Mouse (Mus musculus) kidney, adult 9 months (tissue): Measurements from ENCODE around the gene Mpv17l2.

ENCODE experiments used
- DNase-seq: peaks from one replicate; pipeline ENCODE4 v3.0.0; 2022

The Mpv17l2 gene

DNA sequence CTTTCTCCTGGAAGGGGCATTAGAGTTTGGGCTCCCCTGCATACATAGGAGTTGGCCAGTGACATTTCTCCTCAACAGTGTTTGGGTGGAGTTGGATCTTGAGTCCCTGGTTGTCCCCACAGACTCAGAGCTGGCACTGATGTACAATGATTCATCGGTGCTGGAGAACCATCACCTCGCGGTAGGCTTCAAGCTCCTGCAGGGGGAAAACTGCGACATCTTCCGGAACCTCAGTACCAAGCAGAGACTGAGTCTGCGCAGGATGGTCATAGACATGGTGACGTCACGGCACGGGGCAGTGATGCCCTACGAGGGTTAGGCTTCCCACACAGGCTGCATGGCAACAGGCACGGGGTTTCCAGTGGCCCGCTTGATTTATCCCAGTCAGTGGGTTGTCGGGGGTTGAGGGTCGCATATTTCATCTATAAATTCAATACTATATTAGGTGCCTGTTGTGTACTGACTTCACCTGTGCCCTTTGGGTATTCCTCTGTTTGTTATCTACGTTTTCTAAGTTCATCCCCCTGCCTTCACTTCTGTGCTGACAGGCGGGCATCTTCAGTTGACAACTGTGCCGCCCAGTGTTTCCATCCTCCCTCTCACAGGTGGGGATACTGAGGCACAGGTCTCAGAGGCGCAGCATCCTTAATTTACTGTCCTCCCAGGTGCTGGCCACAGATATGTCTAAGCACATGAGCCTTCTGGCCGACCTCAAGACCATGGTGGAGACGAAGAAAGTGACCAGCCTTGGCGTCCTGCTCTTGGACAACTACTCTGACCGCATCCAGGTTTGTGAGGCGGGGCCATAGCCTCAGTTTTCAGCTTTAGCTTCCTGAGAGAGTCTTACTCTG is 12.3 kb downstream of the Mpv17l2 start:
- DNase-seq, result no peak

DNA sequence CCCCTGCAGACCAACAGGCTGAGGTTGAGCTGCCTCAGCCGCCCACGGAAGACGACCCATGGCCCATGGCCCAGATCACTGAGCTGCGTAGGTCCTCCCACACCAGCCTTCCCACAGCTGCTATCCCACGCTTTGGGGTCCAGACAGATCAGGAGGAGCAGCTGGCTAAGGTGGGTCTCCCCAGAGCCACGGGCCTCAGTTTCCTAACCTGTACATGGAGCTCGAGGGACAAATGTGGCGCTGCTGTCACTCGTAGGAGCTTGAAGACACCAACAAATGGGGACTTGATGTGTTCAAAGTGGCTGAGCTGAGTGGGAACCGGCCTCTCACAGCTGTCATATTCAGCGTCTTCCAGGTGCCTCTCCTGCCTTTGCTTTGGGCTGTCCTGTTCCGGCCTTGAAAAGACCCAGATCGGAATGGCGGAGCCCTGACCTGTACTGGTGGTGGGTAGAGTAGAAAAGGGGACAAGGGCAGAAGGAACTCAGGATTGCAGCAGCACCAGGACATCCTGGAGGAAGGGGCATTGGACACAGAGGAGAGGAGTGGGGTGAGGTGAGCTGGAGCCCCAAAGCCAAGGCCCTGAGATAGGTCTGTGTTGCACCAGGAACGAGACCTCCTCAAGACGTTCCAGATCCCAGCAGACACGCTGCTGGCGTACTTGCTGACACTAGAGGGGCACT is 13.4 kb downstream of the Mpv17l2 start:
- no peak for DNase-seq

DNA sequence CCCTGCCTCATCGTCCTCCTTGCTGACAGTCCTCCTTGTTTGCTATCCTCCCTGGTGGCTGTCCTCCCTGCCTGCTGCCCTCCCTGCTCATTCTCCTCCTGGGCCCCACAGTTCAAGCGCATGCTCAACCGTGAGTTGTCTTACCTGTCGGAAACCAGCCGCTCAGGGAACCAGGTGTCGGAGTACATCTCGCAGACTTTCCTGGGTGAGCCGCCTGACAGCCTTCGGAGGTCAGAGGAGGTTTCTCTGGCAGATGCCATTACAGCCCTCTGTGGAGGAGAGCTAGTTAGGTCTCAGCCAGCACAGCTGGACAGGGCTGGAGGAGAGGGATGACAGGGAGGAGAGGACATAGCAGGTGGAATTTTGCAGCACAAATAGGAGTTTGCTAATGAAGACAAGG is 14.1 kb downstream of the Mpv17l2 start:
- no peak for DNase-seq

DNA sequence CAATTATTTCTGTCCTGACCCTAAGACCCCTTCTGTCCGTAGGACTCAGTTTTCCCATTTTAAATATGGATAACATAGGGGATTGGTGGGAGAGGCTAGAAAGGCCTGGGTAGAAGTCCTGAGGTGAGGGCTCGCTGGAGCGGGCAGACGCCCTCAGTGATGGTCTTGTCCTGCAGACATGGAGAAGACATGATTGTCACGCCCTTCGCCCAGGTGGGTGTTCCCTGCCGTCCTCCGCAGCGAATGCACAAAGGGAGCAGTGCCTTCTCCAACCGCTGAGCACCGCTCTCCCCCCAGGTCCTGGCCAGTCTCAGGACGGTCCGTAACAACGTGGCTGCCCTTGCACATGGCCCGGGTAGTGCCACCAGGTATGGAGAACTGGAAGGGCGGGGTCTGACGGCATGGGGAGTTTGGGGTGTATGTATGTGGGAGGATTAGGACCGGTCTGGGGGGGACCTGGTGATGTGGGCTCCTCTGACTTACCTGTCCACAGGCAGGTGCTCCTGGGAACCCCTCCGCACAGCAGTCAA is 15.0 kb downstream of the Mpv17l2 start:
- peak; percentile 12 for DNase-seq

DNA sequence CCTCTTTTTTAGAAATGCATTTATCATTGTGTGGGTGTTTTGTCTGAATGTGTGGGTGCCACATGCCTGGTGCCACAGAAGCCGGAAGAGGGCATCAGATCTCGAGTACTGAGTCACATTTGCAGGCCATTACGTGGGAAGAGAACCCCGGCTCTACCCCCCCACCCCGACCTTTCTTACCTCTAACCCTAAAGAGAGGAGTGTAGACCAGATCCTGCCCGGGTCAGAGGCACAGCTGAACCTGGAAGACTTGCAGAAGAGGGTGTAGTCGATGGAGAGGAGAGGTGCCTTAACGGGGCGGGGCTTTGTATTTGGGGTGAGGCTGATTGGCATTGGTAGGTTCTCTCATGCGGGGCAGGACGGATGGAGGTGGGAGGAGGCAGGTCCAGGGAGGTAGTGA is 15.9 kb downstream of the Mpv17l2 start:
- no peak for DNase-seq

DNA sequence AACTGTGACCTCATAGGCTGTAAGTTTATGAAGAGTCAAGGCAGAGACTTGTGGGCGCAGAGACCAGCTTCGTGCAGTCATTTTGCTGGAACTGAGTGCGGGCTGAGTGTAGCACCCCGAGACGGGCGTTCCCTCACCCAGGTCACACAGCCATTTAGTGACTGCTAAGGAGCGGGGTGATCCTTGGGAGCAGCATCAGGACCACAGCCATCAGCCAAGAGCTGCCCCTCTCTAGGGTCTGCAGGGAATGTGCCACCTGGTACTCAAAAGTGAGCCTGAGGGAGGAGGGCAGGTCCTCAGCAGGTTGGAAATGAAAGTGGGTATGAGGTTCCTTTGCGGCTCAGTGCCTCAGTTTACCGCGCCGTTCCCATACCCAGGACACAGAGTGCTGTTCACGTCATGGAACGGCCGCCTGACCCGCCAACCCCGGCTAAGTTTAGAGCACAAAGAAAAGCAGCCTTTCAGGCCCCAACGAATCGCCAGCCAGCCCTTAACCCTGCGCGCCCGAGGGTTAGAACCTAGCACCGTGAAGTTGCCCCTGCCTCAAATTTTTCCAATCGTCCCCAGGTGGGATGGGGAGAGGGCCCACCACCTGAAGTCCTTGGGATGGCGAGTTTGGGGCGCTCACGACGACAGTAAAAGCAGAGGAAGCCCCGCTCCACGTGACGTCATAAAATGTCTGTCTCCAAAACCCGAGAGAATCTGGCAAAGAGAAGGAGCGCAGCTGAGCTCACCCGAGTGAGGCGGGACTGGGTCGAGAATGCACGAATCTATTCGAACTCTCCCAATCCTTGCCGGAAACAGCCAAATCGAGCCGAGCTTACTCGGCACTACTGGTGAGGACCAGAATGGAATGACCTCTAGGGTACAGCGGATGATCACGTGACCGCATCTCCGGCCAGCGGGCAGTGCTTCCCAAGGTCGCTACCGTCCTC is 16.8 kb downstream of the Mpv17l2 start:
- DNase-seq, result peak; percentile 94

DNA sequence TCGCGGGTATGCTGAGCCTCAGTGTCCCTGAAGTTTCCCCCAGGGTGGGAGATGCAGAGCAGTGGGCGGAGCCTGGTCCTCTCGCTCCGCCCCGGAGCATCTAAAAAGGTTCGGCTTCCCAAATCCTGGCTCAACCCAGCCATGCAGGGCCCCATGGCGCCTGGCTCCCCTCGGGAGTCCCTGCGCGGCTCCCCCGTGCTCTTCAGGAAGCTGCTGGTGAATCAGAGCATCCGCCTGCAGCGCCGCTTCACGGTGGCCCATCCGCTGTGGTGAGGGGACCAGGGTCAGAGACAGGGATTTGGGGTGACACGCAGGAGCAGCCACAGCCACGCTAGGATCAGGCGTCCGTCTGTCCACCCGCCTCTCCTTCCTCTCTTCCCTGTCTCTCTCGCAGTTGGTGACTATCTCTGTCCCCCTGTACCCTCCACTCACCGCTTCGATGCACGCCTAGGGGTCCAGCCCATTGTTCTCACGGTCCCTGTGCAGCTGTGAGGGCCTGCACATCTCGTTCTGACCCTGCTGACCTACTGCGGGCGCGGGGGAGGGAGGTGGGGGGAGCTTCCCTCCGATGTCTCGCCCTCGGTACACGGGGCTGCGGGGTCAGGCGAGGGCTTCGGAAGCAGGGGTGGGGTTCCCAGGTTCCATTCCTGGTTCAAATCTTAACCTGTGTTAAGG is 17.6 kb downstream of the Mpv17l2 start:
- DNase-seq, result no peak

DNA sequence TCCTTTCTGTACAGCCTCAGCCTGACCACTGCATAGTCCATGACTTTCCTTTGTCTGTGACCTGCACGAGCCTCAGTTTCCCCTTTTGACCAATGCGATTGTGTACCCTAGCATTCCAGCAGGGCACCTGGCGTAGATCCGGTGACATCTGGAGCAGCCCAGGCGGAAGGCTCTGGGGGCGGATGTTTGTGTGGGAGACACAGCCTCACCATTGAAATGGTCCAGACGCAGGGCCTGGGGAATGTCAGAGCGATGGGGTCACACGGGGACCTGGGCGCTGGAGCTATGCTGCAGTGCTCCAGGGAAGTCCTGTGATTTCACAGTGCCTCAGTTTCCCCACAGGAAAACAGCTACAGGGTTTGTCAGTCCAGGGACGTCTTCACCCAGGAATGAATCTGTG is 18.6 kb downstream of the Mpv17l2 start:
- no peak for DNase-seq

DNA sequence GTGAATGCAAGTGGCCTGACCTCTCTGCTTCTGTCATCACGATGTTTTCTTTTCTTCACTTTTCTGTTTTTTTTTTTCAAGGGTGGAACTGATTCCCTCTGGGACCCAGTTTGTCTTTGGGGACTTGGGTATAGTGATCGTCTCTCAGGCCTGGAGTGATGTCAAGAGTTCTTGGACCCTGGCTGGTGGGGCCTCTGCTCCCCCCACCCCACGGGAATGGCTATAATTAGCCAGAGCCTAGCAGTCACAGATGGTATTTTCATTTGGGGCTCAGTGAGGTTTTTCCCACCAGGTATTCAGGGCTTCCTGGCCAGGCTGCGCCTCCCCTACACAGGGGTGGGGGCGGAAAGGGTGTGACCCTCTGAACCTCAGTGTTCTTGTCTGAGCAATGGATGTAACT is 19.1 kb downstream of the Mpv17l2 start:
- DNase-seq, result no peak

DNA sequence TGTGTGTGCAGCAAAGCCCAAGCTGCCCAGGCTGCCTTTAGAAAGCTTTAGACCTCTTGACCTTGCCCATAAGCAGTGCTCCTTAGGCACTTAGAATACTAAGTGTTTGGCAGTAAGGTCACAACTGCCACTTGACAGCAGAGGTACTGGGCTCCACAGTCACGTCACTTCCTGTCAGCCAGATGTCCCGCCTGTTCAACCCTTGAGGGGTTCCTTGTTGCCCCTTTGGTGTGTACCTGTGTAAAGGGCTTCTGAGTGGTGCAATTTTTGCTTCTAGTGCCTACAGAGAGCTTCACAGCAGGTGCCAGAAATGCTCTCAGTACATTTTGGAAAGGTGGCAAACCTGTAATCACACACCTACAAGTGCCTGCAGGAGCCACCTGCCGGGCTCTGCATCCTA is 22.5 kb downstream of the Mpv17l2 start:
- DNase-seq, result no peak

DNA sequence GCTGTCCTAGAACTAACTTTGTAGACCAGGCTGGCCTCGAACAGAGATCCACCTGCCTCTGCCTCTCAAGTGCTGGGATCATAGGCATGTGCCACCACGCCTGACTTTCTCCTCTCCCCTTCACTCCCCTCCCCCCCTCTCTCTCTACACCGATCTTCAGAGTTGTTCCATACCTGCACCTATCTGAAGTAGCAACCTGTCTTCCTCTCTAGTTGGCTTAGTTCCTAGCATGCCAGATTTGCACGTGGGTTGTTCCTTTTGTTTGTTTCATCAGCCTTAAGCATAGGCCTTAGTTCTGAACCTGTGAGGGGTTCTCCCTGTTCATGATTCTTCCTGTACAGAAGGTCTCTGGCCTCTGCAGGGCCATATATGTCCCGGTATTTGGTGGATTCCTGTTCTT is 23.0 kb downstream of the Mpv17l2 start:
- DNase-seq, result no peak

DNA sequence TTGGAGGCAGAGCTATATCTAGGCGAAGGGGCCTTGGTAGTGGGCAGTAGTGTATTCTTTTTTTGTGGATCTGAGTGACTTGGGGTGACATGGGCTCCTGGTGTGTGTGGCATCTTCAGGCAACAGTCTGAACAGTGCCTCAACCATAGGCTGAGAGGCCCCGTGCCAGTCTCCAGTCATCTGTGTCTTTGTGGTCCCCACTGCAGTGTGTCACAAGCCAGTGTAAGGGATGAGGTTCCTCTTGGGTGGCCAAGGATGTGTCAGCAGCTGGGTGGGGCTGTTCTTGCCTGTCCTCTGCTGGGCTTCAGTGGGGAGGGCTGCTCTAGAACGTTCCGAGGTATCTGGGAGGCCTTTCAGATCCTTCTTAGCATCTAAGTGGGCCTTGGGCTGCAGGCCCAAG is 29.8 kb downstream of the Mpv17l2 start:
- no peak for DNase-seq

DNA sequence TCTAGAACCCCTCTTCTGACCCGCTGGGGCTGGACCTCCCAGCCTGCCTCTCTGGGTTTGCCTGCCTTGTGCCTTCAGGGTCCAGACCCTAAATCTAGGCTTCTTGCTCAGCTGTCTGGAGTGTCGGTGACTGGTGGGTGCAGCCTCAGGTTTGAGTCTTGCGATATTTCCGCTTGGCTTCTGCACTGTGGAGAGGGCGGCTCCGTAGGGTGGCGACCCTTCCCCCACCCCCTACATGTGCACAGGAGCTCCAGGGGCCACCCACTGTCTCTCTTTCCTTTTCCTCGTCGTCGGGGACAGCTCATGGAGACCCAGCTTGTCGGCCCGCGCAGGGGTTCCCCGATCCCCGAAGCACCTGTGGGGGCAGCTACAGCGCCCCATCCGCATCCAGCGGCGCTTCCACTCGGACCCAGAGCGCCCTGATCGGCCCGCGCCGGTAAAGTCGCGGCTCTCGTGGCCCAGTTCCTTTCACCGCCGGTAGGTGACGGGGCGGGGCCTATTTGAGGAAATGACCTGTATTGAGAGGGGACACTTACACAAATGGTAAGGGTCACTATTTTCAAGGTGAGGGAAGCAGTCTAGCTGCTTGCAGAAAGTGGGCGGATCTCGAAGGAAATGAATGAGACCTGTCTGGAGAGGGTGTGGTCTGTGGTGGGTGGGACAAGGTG is 30.8 kb downstream of the Mpv17l2 start:
- DNase-seq, result no peak

DNA sequence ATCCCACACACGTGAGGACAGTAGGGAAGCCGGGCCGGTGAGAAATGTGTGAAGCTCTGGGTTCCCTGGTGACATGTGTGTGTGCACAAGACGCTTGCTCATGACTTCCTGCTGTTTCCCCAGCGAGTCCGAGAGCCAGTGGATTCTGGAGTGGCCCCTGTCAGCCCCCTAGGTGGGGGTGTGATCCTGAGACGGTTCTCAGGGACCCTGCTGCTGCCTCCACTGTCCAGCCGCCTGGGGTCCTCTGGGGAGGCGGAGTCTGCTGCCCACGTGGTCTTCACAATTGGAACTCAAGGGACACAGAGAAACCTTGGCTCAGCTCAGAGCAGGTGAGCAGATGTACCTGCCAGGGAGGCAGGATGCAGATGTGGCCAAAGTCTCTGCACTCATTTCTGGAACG is 34.0 kb downstream of the Mpv17l2 start:
- DNase-seq, result no peak

DNA sequence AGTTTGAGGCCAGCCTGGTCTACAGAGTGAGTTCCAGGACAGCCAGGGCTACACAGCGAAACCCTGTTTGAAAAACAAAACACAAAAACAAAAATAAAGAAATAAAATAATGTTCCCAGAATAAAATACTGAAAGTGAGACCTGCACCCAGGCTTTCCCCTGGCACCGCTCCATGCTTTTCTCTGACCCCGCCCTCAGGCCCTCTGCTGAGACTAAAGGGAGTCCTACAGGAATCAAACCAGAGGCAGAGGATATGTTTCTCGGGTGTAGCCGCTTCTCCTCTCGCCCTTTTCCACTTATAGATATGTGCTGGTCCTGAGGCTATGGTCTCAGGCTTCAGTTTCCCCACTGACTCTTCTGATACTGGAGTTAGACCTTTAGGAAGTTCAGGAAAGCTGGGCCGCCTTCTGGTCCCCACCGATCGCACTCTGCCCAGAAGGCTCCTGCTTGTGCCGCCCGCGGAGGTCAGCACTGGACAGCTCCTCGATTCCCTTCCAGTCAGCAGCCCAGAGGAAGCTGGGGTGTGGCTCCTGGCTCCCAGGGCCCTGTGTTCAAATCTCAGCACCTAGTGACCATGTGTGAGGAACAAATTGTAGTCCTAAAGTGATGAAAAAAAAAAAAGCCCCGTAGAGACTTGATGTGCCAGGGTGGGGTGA is 34.8 kb downstream of the Mpv17l2 start:
- DNase-seq, result peak; percentile 75

DNA sequence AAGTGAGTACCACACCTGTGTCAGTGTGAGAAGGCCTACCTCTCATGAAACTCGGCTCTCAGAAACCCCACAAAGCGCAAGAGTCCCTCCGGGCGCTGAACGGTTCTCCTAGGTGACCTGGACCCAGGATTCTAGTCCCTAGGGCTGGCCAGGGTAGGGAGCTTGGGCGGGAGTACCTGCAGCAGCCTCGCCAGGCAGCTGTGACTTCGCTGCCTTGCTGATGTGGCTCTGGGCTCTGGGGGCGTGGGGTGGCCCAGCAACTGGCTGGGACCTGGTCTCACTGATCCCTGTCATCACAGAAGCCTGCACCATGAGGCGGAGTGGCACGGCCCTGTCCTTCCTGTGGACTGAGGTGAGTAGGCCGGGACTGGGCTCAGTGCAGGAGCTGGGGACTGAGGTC is 36.5 kb downstream of the Mpv17l2 start:
- no peak for DNase-seq

DNA sequence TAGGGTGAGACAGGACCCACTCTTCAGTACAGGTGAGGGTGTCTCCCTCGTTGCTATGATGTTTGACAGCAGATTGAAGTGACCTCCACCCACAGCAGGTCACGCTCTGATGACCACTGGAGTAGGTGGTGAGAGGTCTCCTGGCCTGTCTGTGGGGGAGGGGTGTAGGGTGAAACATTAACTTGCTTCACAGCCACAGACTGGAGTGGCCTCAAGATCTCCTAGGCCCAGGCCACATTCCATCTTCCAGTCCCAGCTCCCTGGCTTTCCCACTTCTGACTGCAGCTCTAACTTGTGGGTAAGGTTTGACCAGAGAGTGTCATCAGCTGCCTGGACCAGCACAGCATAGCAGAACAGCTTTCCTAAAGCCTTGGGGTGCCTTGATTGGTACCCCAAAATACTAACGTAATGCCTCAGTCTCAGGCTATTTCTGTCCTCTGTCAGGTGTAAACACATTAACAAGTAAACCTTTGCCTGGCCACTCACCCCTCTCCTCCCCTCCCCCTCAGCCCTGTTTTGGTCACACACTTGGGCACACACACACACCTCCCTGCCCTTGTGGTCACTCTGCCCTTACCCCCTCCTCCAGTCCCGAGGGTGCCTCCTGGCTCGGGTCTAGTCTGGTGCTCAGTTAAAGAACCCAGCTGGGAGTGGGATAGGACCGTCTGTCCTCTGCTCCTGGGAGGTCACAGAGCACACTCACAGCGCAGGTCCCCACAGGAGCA is 37.1 kb downstream of the Mpv17l2 start, which contains the start of gene Pde4c:
Gene Pde4c (plus strand): TSS at position 235 of the 725 bp plus-strand sequence.
- DNase-seq, result peak; percentile 98

DNA sequence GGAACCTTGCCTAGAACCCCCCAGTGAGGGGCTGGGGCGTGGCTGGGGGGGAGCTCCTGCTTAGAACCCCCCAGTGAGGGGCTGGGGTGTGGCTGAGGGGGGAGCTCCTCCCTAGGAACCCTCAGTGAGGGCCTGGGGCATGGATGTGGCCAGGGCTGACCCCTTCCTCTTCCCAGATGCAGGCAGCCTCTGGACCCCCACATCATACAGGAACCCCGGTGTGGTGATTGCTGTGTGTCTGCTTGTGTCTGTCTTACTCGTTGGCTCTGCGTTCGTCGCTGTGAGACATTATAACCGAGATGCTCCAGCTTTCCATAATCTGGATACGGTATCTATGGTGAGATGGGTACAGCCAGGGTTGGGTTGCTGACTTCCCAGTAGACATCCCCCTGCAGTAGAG is 39.1 kb downstream of the Mpv17l2 start:
- no peak for DNase-seq

DNA sequence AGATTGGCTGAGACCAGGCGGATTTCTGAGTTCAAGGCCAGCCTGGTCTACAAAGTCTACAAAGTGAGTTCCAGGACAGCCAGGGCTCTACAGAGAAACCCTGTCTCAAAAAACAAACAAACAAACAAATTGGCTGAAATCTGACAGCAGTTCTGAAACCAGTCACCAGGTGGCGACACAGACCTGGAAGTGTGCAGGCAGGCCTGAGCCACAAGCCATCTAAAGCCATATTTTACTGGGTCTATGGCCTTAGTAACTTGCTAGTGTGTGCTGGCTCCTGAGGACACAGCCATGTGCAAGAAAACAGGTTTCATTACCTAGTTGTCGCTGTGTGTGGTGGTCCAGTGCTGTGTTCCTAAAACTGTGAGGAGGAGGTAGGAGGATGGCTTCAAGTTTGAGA is 40.0 kb downstream of the Mpv17l2 start:
- peak; percentile 90 for DNase-seq

DNA sequence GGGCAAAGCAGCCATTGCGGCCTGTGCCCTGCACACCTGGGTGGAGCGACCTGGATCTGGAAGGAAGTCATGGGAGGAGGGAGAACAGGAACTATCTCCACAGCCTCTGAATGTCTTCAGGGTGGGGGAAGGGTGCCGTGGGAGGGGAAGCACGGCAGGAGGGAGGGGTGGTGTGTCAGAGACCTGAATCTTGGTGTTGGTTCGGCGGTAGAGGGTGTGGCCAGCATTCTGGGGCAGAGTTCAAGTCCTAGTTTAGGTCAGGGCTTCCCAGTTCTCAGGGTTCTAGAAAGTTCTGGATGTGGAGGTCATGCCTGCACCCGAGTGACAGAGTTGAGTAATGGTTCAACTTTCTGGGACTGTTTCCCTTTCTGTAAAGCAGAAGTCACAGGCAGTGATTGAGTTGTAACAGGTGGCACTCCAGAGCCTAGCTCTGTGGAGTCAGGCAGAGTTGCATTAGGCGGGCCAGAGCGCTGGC is 40.9 kb downstream of the Mpv17l2 start:
- DNase-seq, result peak; percentile 57
